Mouse (Mus musculus): ENCODE data around the gene Gk2.

Gene Gk2

GRCm38 (mm10) chr5:97456816-97457215 lies at the start of gene Gk2:
TSS of gene Gk2 (minus strand) at chr5:97457021.
- DNase-seq (ENCODE audit: low read depth, low spot score), result no peak

- DNase-seq (ENCODE audit: low read depth, low spot score), result no peak
Observed at GRCm38 (mm10) chr5:97498041-97498440, 41.2 kb upstream of the Gk2 start.

DNA sequence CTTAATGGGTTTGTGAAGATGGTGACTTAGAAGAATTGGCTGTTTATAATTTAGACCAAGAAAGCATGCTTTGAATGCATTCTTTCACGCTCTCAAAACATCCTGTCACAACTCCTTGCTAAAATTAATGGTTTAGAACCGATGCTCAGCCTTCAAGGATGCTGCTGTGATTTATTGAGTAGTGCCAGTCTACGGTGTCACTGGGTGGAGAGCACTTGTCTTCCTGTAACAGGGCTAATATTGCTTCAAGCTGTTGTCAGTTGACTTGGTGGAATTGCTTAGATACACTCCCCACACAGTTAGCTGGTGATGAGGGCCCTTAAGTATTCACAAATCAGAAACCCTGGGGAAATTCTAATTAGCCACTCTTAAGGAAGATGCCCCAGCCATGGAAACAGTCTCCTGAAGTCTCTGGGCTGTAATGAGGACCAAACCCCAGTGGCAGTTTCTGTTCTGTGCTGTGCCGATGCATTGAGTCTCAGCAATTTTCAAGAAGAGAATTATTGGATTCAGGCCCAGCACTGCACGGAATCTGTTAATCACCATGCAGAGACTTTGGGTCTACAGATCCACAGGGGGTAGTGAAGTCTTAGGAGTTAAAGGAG lies 38.8 kb upstream of the Gk2 start:
- no peak for DNase-seq (ENCODE audit: low read depth, low spot score)

DNA sequence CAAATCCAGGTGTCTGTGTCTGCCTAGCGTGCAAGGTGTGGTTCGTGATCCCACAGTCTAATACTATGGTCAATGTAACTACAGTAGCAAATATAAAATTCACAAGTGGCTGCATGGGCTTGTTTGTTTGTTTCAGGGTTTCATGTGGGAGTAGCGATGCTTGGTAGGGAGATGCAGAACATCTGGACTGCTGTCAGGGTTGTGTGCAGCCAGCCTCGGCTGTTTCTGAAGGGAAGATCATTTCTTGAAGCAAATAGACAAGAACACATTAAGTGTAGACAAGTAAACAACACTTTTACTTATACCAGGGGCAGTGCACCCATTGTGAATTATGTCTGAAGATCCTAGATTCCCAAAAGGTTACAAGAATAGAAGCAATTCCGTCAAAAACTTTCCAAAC lies 36.6 kb upstream of the Gk2 start:
- DNase-seq (ENCODE audit: low read depth, low spot score), result no peak

DNA sequence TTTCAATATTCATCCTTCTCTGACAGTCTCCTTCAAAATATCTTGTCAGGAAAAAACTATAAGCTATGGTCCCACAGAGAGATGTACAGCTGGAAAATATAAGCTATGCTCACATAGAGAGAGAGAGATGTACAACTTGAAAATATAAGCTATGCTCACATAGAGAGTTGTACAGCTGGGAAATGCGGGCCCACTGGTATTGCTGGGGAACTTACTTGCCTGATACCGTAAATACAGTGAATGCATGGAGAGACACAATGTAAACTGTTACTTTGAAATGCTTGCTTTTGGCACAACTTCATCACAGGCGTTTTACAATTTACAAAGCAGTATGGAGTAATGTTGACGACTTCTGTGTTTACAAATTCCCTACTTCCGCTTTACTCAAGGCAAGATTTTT lies 29.3 kb upstream of the Gk2 start:
- no peak for DNase-seq (ENCODE audit: low read depth, low spot score)

- DNase-seq (ENCODE audit: low read depth, low spot score), result no peak
Observed at GRCm38 (mm10) chr5:97479991-97480390, 23.2 kb upstream of the Gk2 start.

DNA sequence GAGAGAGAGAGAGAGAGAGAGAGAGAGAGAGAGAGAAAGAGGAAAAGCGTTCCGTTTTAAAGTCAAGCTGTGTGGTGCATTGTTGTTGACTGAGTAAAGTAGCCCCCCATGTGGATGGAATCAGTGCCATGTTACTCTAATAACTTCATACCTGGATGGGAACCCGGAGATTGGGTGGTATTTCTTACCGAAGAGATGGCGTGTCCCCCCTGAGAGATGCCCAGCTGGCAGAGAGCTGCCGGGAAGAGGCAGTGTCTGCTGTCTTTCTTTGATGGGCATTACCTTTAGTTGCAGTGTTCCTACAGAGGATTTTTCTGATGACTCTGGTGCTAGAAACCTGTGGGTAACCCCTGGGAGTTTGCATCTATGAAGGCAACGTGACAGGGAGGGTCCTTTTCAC lies 10.4 kb upstream of the Gk2 start:
- no peak for DNase-seq (ENCODE audit: low read depth, low spot score)

- DNase-seq (ENCODE audit: low read depth, low spot score), result no peak
Observed at GRCm38 (mm10) chr5:97466430-97467158, 9.8 kb upstream of the Gk2 start.

- DNase-seq (ENCODE audit: low read depth, low spot score), result no peak
Observed at GRCm38 (mm10) chr5:97465956-97466355, 9.1 kb upstream of the Gk2 start.

GRCm38 (mm10) chr5:97462856-97463255 lies 6.0 kb upstream of the Gk2 start:
- DNase-seq (ENCODE audit: low read depth, low spot score), result no peak

DNA sequence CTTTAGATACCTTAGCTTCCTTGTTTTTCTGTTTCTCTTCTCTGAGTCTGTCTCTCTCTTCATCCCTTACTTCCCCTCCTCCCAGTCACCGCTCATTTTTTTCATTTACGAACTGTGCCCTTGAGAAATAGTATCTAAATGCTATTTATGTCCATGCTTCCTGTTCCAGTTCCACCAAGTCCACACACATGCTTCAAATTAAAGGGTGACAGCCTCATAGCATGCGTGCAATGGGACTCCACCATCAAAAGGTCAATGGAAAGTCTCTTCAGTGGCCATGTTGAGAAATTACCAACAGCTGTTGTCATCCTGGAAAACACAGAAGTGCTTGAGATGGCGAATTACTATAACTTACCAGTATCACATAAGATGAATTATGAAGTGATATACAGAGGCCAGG lies 5.4 kb downstream of the Gk2 start:
- DNase-seq (ENCODE audit: low read depth, low spot score), result no peak

- no peak for DNase-seq (ENCODE audit: low read depth, low spot score)
Observed at GRCm38 (mm10) chr5:97444191-97444590, 12.6 kb downstream of the Gk2 start.

DNA sequence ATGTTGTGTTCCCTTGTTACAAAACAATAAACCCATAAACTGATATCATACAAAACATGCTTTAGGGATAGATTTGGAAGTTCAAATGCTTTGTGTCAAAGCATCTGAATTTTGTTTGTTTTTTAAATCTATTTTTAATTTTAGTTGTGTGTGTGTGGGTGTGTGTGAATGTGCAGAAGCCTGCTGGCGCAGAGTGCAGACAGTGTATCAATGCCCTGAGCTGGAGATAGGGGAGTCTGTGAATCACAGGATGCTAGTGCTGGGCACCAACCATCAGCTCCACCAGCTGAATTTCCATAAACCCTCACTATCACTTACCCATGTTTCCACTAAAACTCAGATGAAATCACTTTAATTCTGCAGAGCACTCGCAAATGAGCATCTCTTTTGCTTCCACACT lies 24.3 kb downstream of the Gk2 start:
- DNase-seq (ENCODE audit: low read depth, low spot score), result no peak

GRCm38 (mm10) chr5:97429976-97430375 lies 26.8 kb downstream of the Gk2 start:
- no peak for DNase-seq (ENCODE audit: low read depth, low spot score)

GRCm38 (mm10) chr5:97421669-97422068 lies 35.2 kb downstream of the Gk2 start:
- no peak for DNase-seq (ENCODE audit: low read depth, low spot score)

DNA sequence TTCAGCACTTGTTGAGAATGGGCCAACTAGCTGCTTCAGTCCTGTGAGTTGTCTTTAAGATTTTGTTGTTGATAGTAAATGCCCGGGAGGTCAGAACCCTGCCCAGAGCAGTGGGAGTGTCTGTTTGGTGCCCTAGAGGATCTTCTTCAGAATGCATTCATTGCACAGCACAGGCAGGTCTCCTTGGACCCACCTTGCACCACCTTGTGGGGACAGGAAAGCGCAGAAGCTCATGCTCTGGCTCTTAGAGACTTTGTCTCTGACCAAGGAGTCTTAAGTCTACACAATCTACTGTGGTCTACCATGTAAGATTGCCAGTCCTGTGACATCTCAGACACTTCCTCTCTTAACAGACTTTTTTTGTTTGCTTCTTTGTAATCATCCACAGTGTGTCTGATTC lies 39.6 kb downstream of the Gk2 start:
- no peak for DNase-seq (ENCODE audit: low read depth, low spot score)

DNA sequence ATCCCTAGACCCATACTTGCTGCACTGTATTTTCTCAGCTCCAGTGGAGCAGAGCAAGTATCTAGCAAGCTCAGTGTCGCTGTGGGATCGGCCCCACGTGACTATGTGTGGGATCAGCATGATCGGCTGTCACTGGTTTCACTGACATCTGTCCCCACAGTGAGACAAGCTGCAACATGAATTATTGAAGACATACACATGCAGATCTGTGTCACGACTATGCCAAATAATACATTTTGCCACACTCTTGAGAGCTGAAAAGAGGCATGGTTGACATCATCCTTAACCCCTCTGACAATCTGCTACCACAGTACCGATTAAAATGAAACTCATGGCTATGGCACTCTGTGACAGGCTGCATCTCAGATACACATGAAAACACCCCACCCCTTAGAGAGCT lies 41.0 kb downstream of the Gk2 start:
- no peak for DNase-seq (ENCODE audit: low read depth, low spot score)

DNA sequence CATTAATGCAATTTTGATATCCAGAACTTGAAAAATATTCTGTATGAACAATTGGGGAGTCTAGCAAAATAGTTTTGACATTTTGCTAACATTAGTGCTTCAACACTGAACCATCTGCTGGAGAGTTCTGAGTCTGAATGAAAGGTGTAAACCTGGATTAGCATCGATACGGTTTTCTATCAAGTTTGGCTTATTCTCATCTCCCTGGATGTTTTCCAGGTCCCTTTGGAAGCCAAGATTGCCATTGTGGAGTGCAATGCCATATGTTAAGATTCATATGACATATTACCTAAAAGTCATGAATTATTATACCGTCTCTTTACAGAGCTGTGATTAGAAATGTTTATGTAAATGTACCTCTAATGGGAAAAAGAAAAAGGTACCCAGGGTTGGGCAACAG lies 43.1 kb downstream of the Gk2 start:
- DNase-seq (ENCODE audit: low read depth, low spot score), result no peak

- no peak for DNase-seq (ENCODE audit: low read depth, low spot score)
Observed at GRCm38 (mm10) chr5:97410190-97410589, 46.6 kb downstream of the Gk2 start.

- no peak for DNase-seq (ENCODE audit: low read depth, low spot score)
Observed at GRCm38 (mm10) chr5:97409234-97409704, 47.6 kb downstream of the Gk2 start.
